Mouse (Mus musculus) myocyte (in vitro differentiated cells): Measurements from ENCODE around the gene Dalrd3. TPM values are rescaled to one million over a fixed set of nuclear protein-coding genes. Genes with fewer than 3 reads are reported as not detected.
A peak's percentile ranks its signal among the peaks of the same experiment; 100 is the strongest.

Experiments used
- H3K27me3 ChIP-seq: one replicate; pipeline ENCODE4 v1.6.1; 2011; ENCODE audit not compliant: control insufficient read depth, insufficient read depth, insufficient read length
- H3K36me3 ChIP-seq: one replicate; pipeline ENCODE4 v1.6.1; 2011; ENCODE audit not compliant: control insufficient read depth, insufficient read depth
- H3K4me2 ChIP-seq: one replicate; pipeline ENCODE4 v1.6.1; 2011; ENCODE audit warnings: low read depth, control low read depth
- H3K4me3 ChIP-seq: one replicate; pipeline ENCODE4 v1.5.1; 2011; ENCODE audit warnings: mild to moderate bottlenecking, control low read depth, moderate library complexity
- H3K79me2 ChIP-seq: one replicate; pipeline ENCODE4 v1.6.1; 2011; ENCODE audit not compliant: control insufficient read depth, insufficient read depth
- H3ac ChIP-seq: one replicate; pipeline ENCODE4 v1.6.1; 2011; ENCODE audit not compliant: control insufficient read depth, insufficient read length
- CEBPB ChIP-seq: IDR thresholded peaks from 2 replicates; pipeline ENCODE4 v1.6.1; 2011; ENCODE audit warnings: mild to moderate bottlenecking, moderate library complexity; ENCODE audit not compliant: poor library complexity, insufficient read depth, severe bottlenecking
- E2F4 ChIP-seq: IDR thresholded peaks from one replicate; pipeline ENCODE4 v1.6.1; 2011; ENCODE audit warnings: mild to moderate bottlenecking, control low read depth, moderate library complexity; ENCODE audit not compliant: insufficient read depth
- MAX ChIP-seq: IDR thresholded peaks from one replicate; pipeline ENCODE4 v1.6.1; 2011; ENCODE audit warnings: low read depth, mild to moderate bottlenecking, control low read depth
- MYOD1 ChIP-seq, 3 experiments: IDR thresholded peaks; one replicate each; pipeline ENCODE4 v1.6.1; 2011; ENCODE audit warnings: control low read depth in 2 of 3, low read depth in 2 of 3, mild to moderate bottlenecking in 2 of 3, moderate library complexity in 1 of 3; ENCODE audit not compliant: insufficient read length in 2 of 3, control insufficient read depth in 1 of 3
- MYOG ChIP-seq, 3 experiments: IDR thresholded peaks; one replicate each; pipeline ENCODE4 v1.6.1; 2011; ENCODE audit warnings: control low read depth in 2 of 3, low read depth in 2 of 3, mild to moderate bottlenecking in 2 of 3; ENCODE audit not compliant: insufficient read length in 2 of 3, control insufficient read depth in 1 of 3, insufficient read depth in 1 of 3
- POLR2A ChIP-seq: IDR thresholded peaks from one replicate; pipeline ENCODE4 v1.6.1; 2011; ENCODE audit warnings: low read depth, mild to moderate bottlenecking, control low read depth, moderate library complexity; ENCODE audit not compliant: insufficient read length
- POLR2AphosphoS2 ChIP-seq: IDR thresholded peaks from one replicate; pipeline ENCODE4 v1.6.1; 2011; ENCODE audit warnings: low read depth, control low read depth; ENCODE audit not compliant: insufficient read length
- REST ChIP-seq: IDR thresholded peaks from one replicate; pipeline ENCODE4 v1.6.1; 2011; ENCODE audit warnings: mild to moderate bottlenecking, control low read depth, moderate library complexity; ENCODE audit not compliant: insufficient read depth, insufficient read length
- SRF ChIP-seq: IDR thresholded peaks from one replicate; pipeline ENCODE4 v1.6.1; 2011; ENCODE audit warnings: low read depth; ENCODE audit not compliant: control insufficient read depth, insufficient read length
- TCF12 ChIP-seq: IDR thresholded peaks from one replicate; pipeline ENCODE4 v1.6.1; 2011; ENCODE audit warnings: mild to moderate bottlenecking, control low read depth; ENCODE audit not compliant: poor library complexity, insufficient read depth, severe bottlenecking
- TCF3 ChIP-seq: IDR thresholded peaks from one replicate; pipeline ENCODE4 v1.6.1; 2011; ENCODE audit warnings: low read depth, control low read depth; ENCODE audit not compliant: insufficient read length
- USF1 ChIP-seq: IDR thresholded peaks from one replicate; pipeline ENCODE4 v1.6.1; 2011; ENCODE audit warnings: low read depth, mild to moderate bottlenecking, control low read depth, moderate library complexity
- polyA plus RNA-seq: library from polyadenylated mRNA; unstranded; fragments of >200 nt; fragmentation: generic; extraction: Trizol; gene quantifications from one replicate; pipeline ENCODE4 v1.2.1, GENCODE M21; 2012; ENCODE audit warnings: missing spikeins

Dalrd3 gene
- polyA plus RNA-seq, 1 experiment, result 50.2 TPM

- Histone ChIP-seq H3K27me3 (no peaks in the 10 kb centered on the region), H3K36me3 (peaks cover 19% of the 10 kb centered on the region), H3ac (peak within 1 kb of the TSS; percentile 55), H3K4me2 (peak within 1 kb of the TSS; percentile 99), H3K79me2 (peaks cover 3% of the 10 kb centered on the region), H3K4me3 (peak within 1 kb of the TSS; percentile 82)
- TF ChIP-seq MAX (no peak), TCF12 (no peak), TCF3 (peak; percentile 6), CEBPB (no peak), MYOG (IDR thresholded peaks at IDR 0.05; ENCODE audit: control insufficient read depth in 1 of 3, insufficient read depth in 1 of 3, insufficient read length in 2 of 3, low read depth in 2 of 3) (peak; percentile 58 to 95 (median 95)), SRF (peak; percentile 40), POLR2AphosphoS2 (peak; percentile 95), MYOD1 (IDR thresholded peaks at IDR 0.05; ENCODE audit: control insufficient read depth in 1 of 3, insufficient read length in 2 of 3, low read depth in 2 of 3) (peak in 2 of 3 experiments; percentile 87 to 95), REST (peak; percentile 13), USF1 (no peak), E2F4 (no peak), POLR2A (peak; percentile 99)
Observed at GRCm38 (mm10) chr9:108566815-108567776, 2.6 kb upstream of the Dalrd3 start, which contains the start of gene Ndufaf3. Gene Ndufaf3 (minus strand): TSS chr9:108567434.

GRCm38 (mm10) chr9:108567931-108568419, 1.7 kb upstream of the Dalrd3 start:
- Histone ChIP-seq H3ac (peak overlapping the region; percentile 55), H3K36me3 (peaks cover 18% of the 10 kb centered on the region)

DNA sequence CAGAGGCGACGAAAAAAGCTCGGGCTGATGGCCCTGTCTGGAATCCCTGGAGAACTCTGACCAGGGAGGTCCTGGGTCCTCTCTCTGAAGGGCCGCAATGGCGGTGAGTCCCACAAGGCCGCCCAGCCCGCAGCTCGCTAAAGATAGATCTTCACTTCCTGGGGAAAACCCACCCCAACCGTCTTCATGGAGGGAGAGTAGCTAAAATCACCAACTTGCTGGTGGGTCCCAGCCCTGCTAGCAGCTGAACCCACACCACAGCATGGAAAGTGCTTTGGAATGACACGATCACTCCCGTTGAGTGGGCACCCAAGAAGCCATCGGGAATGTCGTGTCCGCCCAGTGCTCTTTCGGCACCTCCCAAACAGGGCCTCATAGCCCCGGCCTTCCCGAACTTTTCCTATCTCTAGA, 1.2 kb upstream of the Dalrd3 start:
- H3K36me3 ChIP-seq, result peaks cover 13% of the 10 kb centered on the region
- H3K79me2 ChIP-seq, result peaks cover under 1% of the 10 kb centered on the region
- H3K4me3 ChIP-seq, result peak overlapping the region; percentile 82
- TF ChIP-seq SRF (no peak), CEBPB (no peak), REST (no peak), POLR2AphosphoS2 (no peak), MYOG (IDR thresholded peaks at IDR 0.05; ENCODE audit: control insufficient read depth in 1 of 3, insufficient read depth in 1 of 3, insufficient read length in 2 of 3, low read depth in 2 of 3) (no peak), TCF12 (no peak), POLR2A (no peak), MYOD1 (IDR thresholded peaks at IDR 0.05; ENCODE audit: control insufficient read depth in 1 of 3, insufficient read length in 2 of 3, low read depth in 2 of 3) (no peak), TCF3 (no peak), E2F4 (no peak)
- H3K4me2 ChIP-seq, result peak overlapping the region; percentile 99
- H3ac ChIP-seq, result no peak overlapping the region
- no peaks in the 10 kb centered on the region for H3K27me3 ChIP-seq

More at GRCm38 (mm10) chr9:108567931-108568419, 1.7 kb upstream of the Dalrd3 start:
- TF ChIP-seq MAX (no peak), TCF3 (no peak), CEBPB (no peak), USF1 (no peak), TCF12 (no peak), MYOG (IDR thresholded peaks at IDR 0.05; ENCODE audit: control insufficient read depth in 1 of 3, insufficient read depth in 1 of 3, insufficient read length in 2 of 3, low read depth in 2 of 3) (peak in 2 of 3 experiments; percentile 62 to 82), SRF (no peak), POLR2AphosphoS2 (no peak), REST (no peak), E2F4 (no peak), POLR2A (peak; percentile 11), MYOD1 (IDR thresholded peaks at IDR 0.05; ENCODE audit: control insufficient read depth in 1 of 3, insufficient read length in 2 of 3, low read depth in 2 of 3) (peak in 2 of 3 experiments; percentile 73 to 84)
- H3K27me3 ChIP-seq, result no peaks in the 10 kb centered on the region
- H3K4me3 ChIP-seq, result peak overlapping the region; percentile 82
- peak overlapping the region; percentile 99 for H3K4me2 ChIP-seq
- peaks cover 3% of the 10 kb centered on the region for H3K79me2 ChIP-seq

GRCm38 (mm10) chr9:108570207-108570896, 666 bp downstream of the Dalrd3 start:
- Histone ChIP-seq H3K36me3 (peaks cover 12% of the 10 kb centered on the region), H3ac (no peak overlapping the region), H3K4me2 (peak overlapping the region; percentile 99), H3K27me3 (no peaks in the 10 kb centered on the region), H3K79me2 (no peaks in the 10 kb centered on the region), H3K4me3 (peak overlapping the region; percentile 52)
- TF ChIP-seq POLR2A (peak; percentile 26), MYOG (IDR thresholded peaks at IDR 0.05; ENCODE audit: control insufficient read depth in 1 of 3, insufficient read depth in 1 of 3, insufficient read length in 2 of 3, low read depth in 2 of 3) (peak in 1 of 3 experiments; percentile 10), SRF (no peak), POLR2AphosphoS2 (peak; percentile 25), USF1 (no peak)
